Mouse (Mus musculus): ENCODE results near the gene Tnip1. TPM values are rescaled to one million over a fixed set of nuclear protein-coding genes. Genes with fewer than 3 reads are reported as not detected.

Gene Tnip1
- total RNA-seq, 2 experiments from 2014 or later, result 26.7 to 28.3 TPM

DNA sequence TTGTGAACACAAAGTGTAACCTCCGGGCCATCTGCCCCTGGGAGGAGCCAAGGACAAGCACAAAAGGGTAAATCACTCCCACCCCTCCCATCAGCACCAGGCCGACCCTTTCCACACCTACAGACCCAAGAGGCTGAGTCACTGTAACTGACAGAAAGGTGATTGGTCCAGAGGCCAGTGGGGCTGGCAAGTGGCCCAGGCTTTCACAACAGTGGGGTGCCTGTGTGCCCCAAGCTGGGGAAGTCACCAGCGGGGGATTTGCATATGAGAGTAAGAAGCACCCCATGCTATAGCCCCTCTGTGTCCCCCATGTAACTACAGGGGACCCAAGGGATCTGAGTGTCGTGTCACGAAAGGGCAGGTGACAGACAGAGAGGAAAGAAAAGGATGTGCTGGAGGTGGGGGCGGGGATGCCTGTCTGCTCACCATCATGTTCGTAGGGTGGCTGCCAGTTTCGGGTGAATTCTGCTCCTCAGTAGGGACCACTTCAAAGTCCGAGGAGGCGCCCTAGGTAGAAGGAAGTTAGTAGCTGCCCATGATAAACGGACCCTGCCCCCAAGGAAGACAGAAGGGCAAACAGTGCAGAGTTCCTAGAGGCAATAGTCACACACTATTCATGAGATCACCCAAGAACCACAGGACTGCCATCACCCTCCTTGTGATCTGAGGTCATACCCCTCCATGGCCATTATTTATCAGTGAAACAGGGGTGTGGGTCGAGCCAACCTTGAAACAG lies 26.5 kb downstream of the Tnip1 start:
- peak; percentile 92 for ATAC-seq (ENCODE audit: poor library complexity, severe bottlenecking)

DNA sequence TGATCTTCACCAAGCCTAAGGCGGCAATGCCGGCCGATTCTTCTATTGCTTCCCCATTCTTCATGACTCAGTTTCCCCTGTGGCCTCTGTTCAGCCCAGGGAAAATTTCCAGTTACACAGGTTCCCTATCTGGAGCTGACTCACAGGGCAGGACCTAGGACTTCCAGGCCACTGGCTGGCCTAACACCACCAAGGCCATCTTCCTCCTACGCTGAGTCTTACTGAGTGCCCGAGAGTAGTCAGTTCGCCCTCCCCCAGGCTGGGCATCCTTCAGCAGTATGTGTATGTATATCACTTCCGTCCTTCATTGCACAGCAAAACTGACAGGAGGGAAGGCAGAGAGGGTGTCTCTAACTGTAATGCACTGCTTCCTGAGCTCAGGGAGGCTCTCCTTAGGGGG lies 28.5 kb downstream of the Tnip1 start:
- ATAC-seq (ENCODE audit: poor library complexity, severe bottlenecking), result peak; percentile 48

DNA sequence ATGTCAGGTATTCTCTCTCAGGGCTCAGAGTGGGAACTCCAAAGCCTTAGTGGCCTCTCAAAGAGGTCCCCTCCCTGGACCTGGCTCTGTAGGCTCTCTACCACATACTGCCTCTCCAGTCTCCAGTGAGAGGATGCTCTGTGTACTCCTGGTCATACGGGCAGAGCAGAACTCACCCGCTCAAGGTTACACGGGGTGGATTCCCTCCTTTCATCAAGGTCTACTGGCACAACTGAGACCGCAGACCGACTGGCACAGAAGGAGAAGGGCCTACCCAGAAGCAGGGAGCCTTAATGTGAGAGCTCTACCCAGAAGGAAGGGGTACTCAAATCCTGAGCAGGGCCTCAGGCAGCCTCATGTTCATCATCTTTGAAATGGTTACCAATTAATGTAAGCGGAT lies 30.2 kb downstream of the Tnip1 start:
- ATAC-seq (ENCODE audit: poor library complexity, severe bottlenecking), result no peak

DNA sequence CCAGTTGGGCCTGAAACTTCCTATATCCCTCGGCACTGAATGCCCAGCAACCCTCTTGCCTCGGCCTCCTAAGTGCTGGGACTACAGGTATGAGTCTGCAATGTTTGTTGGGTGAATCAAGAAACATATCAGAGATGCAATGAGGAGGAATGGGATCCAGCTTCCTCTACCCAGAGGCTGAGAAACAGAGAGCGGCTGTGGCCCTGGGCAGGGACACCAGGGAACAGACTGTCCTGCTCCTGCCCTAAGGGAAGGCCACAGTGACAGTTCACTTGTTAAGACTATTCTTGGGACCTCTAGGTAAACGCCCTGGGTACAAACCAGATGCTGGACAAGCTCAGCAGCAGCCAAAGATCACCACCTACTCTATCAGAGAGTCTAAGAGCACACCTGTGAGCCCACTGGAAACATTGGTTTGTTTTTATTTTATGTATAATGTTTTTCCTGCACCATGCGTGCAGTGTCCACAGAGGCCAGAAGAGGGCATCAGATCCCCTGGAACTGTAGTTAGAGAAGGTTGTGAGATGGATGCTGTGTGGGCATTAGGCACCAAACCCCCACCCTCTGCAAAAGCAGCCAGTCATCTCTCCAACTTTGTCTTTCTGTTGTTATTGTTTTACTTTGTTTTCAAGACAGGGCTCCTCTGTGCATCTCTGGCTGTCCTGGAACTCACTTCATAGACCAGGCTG lies 31.2 kb downstream of the Tnip1 start:
- no peak for ATAC-seq (ENCODE audit: poor library complexity, severe bottlenecking)

DNA sequence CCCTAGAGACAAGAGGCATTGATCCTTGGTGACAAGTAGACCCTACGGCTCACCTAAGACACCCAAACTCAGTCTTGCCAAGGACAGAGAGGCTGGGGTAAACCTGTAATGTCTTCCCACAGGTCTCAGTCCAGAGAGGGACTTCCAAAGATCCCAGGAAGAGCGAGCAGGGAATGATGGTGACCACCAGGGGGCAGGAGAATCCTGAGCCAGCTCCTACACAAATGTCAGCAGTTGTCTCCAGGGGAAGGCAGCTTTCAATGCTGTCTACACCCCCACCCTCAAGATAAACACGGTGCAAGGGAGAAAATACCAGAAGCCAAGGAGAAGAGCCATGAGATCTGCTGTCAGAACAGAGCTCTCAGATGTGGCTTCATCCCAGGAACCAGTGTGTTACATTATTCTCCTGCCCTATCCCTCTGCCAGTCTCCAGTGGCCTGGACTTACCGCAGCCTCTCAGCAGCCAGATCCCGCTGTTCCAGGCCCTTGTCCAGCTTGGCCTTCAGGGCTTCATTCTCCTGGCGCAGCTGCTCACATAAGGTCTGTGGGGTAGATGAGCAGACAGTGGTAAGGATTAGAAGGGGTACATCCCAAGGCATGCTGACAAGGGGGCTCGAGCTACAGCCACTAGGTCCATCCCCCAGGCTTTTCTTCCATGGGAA lies 32.3 kb downstream of the Tnip1 start:
- ATAC-seq (ENCODE audit: poor library complexity, severe bottlenecking), result no peak

DNA sequence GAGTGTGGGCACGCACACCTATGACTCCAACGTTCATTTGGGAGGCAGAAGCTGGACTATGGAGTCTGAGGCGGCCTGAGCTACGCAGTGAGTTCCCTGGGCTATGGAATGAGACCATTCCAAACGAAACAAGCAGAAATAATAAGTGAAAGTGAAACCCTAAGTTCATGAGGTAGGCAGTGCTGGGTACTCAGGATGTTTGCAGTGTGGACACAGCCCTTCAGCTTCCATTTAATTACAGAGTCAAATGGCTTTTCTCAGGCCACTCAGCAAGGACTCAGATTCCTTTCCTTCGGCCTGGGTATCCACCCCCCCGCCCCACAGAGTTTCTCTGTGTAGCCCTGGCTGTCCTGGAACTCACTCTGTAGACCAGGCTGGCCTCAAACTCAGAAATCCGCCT lies 33.0 kb downstream of the Tnip1 start:
- ATAC-seq (ENCODE audit: poor library complexity, severe bottlenecking), result no peak

DNA sequence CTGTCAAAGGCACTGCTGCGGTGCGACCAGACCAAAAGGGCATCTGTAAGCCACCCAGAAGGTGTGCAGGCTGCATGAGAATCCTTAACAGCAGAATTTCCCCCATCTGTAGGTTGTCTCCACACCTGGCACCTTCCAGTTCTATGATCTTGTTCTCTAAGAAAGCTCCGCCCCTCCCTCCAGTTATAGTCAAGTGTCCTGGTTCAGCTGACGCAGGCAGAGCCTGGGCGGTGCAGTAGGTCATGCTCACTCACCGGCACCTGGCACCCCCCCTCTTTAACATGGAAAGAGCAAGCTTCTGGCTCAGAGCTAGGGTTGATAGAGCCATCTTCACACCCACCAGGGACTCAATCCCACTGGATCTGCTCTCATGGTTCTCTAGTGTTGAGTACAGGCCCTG lies 33.4 kb downstream of the Tnip1 start:
- ATAC-seq (ENCODE audit: poor library complexity, severe bottlenecking), result no peak

DNA sequence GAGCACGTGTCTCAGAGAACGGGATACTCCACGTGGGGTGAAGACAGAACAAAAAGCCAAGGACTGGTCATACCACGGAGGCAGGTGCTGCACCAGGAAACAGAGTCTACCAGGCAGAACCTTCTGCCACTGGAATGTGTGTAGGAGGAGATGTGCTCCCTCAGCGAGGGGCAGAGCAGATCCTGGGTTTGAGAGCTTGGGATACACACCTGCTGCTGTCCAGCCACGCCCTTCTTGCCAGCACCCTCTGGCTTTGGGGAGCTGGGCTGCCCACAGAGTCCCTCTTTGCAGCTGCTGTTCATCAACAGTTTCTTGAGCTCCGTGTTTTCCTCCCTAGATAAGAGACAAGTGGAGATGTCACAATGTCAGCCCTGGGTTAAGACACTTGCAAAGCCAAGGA lies 33.8 kb downstream of the Tnip1 start:
- ATAC-seq (ENCODE audit: poor library complexity, severe bottlenecking), result no peak

DNA sequence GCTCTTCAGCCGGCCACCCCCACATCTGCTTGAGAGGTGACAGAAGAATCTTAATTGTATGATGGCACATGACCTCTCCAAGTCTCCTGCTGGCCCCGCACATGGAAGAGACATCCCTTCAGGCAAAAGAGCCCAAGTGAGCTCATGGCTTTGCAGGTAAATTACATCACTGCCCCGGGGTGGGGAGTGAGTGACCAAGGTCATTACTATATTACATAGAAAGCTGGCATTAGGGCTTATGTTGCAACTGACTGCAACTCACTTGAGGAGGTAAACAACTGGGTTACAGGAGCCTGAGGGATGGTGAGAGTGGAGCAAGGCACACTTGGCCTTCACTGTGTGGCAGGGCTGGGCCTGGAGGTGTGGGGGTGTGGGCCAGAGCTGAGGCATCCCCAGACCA lies 34.5 kb downstream of the Tnip1 start:
- ATAC-seq (ENCODE audit: poor library complexity, severe bottlenecking), result no peak

DNA sequence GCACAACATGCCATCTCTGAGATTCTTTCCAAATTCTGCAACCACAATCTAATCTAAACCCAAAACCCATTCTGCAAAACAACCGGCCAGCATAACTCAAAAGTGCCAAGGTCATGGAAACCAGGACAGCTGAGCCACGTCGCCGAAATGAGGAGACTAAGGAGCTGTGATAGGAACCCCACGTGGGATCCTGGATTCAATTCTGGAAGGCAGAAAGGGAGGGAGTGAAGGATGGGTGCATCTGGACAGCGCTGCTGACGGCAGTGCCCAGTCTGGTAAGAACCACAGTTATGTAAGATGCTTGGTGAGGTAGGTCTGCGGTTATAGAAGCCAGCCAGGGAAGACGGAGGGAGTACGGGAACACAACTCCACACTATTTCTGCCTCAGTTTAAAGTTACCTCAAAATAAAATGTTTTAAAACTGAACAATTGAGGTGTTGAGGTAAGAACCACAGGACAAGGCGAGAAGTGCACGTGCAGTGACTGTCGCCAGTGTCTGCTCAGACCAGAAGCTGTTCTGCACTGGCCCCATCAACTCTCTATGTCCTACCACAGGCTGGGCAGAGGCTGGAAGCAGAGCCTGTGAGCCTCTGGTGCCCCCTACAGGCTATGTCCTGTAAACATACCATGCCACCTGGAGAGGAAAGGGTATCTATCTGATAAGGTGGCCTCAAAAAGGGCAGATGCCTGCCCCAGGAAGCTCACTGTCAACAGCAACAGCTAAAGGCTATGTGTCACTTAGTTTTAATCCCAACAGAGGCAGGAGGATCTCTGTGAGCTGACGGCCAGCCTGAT lies 35.2 kb downstream of the Tnip1 start:
- ATAC-seq (ENCODE audit: poor library complexity, severe bottlenecking), result peak; percentile 86

DNA sequence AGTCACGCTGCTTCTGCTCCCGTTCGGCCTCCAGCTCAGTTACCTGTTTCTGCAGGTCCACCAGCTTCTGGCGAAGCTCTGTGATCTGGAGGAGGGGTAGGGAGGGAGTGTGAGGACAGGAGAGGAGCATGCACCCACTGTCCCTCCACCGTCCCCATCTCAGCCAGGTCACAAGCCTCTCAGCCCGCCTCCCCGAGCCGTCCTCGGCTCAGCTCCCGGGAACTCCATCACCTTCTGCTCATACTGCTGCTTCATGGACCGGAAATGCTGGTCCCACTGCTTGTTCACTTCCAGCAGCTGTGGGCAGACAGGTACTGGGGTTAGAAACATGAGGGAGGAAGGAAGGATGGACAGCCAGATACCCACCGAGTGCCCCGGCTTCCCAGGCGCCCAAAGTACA lies 38.6 kb downstream of the Tnip1 start:
- ATAC-seq (ENCODE audit: poor library complexity, severe bottlenecking), result no peak

DNA sequence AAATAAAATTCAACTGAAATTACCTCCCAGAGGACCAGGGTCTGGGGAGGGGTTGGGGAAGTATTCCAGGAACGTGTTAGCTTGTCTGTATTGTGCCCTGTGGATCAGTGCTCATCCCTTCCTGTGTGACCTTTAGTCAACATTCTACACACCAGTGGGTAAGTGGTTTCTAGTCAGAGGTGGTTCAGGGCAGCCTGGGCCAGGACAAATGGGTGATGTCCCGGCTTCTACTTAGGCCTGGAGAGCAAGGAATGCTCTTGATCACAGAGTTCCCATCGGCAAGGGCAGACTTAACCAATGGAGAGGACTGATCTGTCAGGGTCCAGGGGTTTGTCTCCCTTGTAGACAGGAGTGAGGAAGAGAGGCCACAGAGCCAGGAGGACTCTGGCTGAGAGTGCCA lies 40.2 kb downstream of the Tnip1 start:
- ATAC-seq (ENCODE audit: poor library complexity, severe bottlenecking), result no peak

DNA sequence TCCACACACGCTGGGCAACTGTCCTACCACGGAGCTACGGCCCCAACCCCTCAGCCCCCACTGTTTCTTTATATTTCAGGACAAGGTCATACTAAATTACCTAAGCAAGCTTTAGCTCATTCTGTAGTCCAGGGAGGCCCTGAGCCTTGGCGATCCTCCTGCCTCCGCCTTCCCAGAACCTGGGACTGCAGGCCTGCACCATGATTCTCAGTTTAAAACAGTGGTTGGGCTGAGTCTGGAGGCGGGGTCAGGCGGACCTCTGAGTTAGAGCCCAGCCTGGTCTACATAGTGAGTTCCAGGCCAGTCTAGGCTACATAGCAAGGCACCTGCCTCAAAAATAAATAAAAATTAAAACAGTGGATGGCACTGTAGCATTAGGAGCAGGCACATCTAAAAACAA lies 40.9 kb downstream of the Tnip1 start:
- no peak for ATAC-seq (ENCODE audit: poor library complexity, severe bottlenecking)

DNA sequence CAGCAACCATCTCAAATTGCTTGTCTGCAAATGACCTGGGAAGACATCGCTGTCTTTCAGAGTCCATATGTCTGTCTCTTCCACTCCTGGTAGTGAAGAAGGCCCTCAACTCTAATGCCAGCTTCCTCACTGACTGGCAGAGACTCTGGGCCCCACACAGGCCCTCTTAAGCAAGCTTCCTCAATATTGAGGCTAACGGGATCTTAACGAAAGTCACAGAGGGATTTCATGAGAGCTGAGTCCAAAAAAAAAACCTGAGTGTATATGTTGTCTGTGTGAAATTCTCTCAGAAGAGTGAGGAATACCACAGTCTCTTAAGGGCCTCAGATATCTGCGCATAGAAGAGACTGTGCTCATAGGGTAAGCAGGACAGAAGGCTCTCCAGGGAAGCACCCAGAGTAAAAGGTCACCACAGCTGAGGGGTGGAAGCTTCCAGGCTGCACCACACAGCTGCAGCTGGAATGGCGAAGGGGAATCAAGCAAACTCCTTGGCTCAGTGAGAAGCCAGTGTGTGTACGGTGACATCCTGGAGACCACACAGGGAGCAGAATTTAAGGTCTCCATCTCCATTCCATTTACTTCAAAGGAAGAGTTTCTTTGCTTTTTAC lies 41.6 kb downstream of the Tnip1 start:
- ATAC-seq (ENCODE audit: poor library complexity, severe bottlenecking), result peak; percentile 62

DNA sequence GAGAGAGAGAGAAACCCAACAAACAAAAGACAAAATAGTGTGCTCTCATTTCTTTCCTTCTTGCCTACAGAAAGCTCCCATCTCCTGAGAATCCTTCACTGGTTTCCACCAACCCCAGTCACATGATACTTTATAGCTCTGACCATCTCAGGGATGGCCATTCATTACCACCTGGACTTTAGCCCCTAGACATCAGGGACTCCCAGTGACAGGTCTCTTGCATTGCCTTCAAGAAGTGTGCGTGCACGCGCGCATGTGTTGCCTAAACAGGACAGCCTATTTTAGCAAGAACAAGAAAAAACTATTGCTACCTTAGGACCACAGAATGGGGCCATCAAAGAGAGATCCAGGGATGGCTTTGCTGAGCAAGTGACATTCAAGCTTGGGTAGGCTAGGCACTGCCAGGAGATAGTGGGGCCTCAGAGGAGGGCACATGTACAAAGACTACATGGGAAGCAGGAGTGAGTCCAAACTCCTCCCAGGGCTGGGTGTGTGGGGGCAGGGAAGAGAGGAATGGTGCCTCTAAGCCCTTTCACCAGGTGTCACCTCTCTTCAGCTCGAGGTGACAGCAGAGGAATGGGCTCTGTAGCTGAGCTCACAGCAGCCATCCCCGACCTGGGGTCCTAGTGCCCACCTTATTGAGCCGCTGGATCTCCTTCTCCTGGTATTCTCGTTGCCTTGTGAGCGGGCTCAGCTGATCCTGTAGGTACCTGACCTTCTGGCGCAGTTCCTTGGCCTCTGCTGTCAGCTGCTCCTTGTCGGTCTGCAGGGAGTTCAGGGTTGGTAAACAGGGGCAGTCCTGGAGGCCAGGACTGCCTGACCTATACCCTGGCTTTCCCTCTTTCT lies 42.4 kb downstream of the Tnip1 start:
- 0 out of 2 replicates have a peak, but pooled peaks have one; percentile 9 for ATAC-seq (ENCODE audit: poor library complexity, severe bottlenecking)

DNA sequence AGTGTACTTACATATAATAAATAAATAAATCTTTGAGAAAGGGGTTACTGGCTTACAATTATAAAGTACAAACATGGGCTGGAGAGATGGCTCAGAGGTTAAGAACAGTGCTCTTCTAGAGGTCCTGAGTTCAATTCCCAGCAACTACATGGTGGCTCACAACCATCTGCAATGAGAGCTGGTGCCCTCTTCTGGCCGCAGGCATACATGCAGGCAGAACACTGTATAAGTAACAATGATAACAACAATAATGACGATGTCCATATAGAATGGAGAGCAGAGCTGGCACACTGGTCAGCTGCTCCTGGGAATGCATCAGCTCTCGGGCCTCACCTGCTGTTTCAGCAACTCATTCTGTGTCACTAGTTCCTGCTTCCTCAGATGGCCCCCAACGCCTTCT lies 44.4 kb downstream of the Tnip1 start:
- ATAC-seq (ENCODE audit: poor library complexity, severe bottlenecking), result no peak

DNA sequence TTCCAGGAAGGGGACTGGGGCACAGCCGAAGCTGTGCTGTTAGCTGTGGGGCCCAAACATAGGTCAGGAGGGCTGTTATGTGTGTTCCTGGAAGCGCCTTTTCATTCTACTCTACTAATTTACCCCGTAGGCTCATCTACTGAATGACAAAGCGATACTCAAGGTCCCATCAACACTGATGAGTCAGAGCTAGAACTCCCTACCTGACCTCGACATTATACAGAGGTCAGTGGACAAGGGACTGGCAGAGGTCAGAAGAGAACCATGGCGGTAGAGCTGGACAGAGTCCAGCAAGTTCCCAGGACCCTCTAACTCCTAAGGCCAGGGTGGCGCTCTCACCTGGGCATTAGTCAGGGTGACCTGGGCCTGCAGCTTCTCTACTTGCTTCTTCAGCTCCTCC lies 45.3 kb downstream of the Tnip1 start:
- ATAC-seq (ENCODE audit: poor library complexity, severe bottlenecking), result no peak

DNA sequence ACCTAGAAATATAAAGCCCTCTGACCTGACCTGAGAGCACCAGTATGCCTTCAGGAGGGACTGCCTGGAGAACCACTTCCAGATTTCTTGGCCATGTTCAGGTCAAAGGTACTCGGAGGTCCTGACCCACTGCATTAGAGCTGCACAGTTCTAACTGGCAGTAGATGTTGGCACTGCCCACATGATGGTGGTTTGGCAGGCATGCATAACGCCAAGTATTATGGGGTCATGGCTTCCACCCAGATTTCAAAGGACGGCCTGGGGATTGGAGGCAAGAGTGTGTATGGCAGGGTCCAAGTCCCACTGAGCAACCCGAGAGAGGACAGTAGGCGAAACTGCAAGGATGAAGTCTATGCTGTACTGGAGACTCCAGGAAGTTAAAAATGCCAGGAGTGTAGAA lies 48.9 kb downstream of the Tnip1 start:
- ATAC-seq (ENCODE audit: poor library complexity, severe bottlenecking), result no peak

DNA sequence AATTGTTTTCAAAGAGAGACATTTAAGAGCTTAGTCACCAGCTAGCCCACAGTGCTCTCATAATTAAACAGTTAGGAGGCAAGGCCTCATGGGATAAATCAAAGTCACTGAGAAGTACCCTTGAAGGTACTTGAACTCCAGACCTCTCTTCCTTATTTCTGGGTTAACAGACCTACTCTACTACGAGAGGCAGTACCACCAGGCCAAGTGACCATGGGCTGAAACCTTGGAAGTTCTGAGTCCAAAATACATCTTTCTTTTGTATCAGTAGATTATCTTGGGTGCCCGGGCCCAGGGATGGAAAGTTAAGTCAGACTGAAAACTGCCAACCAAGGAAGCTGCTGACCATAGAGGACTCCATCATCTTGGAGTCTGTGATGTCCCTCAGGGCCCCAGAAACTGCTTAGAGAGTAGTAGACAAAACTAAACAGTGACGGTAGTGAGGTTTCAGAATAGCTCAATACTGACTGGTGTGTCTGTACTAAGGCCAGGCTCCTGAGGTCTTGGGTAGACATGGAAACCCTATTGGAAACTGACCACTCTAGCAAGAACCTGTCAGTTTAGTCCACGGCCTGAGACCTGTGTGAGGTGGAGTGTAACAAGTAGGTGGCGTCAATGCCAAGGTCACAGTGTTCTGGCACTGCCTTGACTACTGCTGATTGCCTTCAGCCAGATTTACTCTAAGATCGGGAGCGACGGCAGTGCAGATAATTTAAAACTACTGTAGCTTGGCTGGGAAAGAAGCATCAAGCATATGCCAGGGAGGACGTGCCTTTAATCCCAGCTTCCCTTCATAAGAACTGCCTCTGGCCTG lies 50.0 kb downstream of the Tnip1 start:
- ATAC-seq (ENCODE audit: poor library complexity, severe bottlenecking), result no peak

Measured in megakaryocyte, adult 5-6 weeks (primary cell).